Mouse (Mus musculus): ENCODE results near the gene Ephx4. TPM values are rescaled to one million over a fixed set of nuclear protein-coding genes. Genes with fewer than 3 reads are reported as not detected.

The Ephx4 gene
- total RNA-seq, 2 experiments from 2014 or later = 81.8 to 92.1 TPM

GRCm38 (mm10) chr5:107467098-107467497 lies 64.6 kb downstream of the Ephx4 start:
- intact Hi-C loops (cut with DNase I) = no loop called here
- DNase-seq (ENCODE audit: extremely low spot score in 1 of 2, low spot score in 2 of 2) = no peak
- no peak for TF ChIP-seq CTCF (IDR thresholded peaks at IDR 0.05)
- Histone ChIP-seq H3K4me3 (no peak overlapping the region), H3K27ac (no peak overlapping the region)

- intact Hi-C loops (cut with DNase I) = no loop called here
- no peak for DNase-seq (ENCODE audit: extremely low spot score in 1 of 2, low spot score in 2 of 2)
- no peak for TF ChIP-seq CTCF (IDR thresholded peaks at IDR 0.05)
- no peak overlapping the region for H3K4me3 ChIP-seq
- H3K27ac ChIP-seq = no peak overlapping the region
Observed at GRCm38 (mm10) chr5:107470600-107471329, 68.2 kb downstream of the Ephx4 start.

Other genes starting within 250 kb of the Ephx4 start
- gene Tgfbr3, start 113.1 kb upstream of the Ephx4 start, total RNA-seq (2021) = 10 to 100 TPM; 10.8 to 11.3 TPM
- 10 to 100 TPM; 13.2 to 17.7 TPM for gene Brdt, start 71.6 kb upstream of the Ephx4 start, total RNA-seq (2021)
- gene Lpcat2b, start 28.8 kb downstream of the Ephx4 start, total RNA-seq (2021) = under 1 TPM in 1 of 2 experiments, not detected in 1; 0.33 TPM
- 100 to 1,000 TPM; 161 to 177 TPM for gene Btbd8, start 35.3 kb downstream of the Ephx4 start, total RNA-seq (2021)
- under 1 TPM; 0.18 to 0.42 TPM for gene Gm42669, start 104.9 kb downstream of the Ephx4 start, total RNA-seq (2021)
- 1 to 10 TPM in 1 of 2 experiments, under 1 TPM in 1; 0.68 to 1.3 TPM for gene 1700028K03Rik, start 132.0 kb downstream of the Ephx4 start, total RNA-seq (2021)
- gene Rpap2, start 194.6 kb downstream of the Ephx4 start, total RNA-seq (2021) = 10 to 100 TPM; 22.4 to 23.5 TPM
- 10 to 100 TPM; 22.4 TPM for gene Glmn, start 195.2 kb downstream of the Ephx4 start, total RNA-seq (2021)